Mouse (Mus musculus): ENCODE measurements at regions not wholly inside any gene's neighbourhood (a gene's known extent, or its start where the extent isn't known, plus 50 kb on each side); places are given as distances from the start of the nearest gene placed in this dataset.

DNA sequence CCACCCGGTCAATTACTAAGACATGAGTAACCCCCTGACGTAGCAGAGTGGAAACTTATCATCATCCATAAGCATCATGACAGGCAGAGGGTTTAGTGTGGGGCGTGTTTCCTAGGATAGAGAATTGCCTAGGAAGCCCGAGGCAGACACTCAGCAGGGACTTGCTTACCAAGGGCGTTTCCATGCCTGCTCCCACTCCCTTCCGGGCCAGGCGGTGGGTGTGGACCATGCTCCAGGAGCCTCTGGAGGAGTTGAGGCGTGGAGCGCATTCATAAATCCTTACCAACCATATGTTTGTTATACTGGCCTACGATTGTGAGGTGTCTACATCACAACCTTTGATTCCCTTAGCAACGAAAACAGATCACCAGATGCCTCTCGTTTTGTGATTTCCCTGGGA lies 368.2 kb downstream of the Etnk1 start:
- no peak for TF ChIP-seq CTCF (IDR thresholded peaks at IDR 0.05; ENCODE audit: insufficient read depth, low read length)
- no peak for TF ChIP-seq POLR2A (IDR thresholded peaks at IDR 0.05; ENCODE audit: borderline replicate concordance, extremely low read depth, low read depth, low read length)

Data from lung, adult 2 months (tissue).